8 mouse cellular contexts compared by ENCODE assay signal in the genomic region with DNA sequence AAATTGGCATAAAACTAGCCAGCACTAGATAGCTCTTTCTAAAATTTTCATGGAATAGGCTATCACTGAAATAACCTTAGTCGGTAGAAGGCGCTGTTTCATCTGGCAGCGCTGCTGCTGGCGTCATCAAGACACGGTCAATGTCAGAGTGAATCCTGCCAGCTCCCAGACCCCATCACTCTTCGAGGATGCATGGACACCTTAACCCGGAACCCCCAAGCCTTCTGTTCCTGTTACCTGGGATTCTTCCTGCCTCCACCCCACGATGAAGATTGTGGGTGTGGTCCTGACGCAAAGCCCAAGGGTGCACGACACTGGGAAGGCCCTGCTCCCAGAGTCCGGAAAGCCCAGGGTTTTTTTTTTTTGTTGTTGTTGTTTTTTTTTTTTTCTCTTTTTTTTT. TPM values are rescaled to one million over a fixed set of nuclear protein-coding genes. Genes with fewer than 3 reads are reported as not detected.
DNase-seq lines count a peak whose midpoint lies in the region; ATAC-seq and TF ChIP-seq lines count a peak whose summit lies in the region.

No protein-coding gene starts in this region.

- TF ChIP-seq CTCF in bone marrow macrophage, adult 2 months (IDR thresholded peaks at IDR 0.05; ENCODE audit: low read depth, low read length), result peak; percentile 65
- peak; percentile 74 for TF ChIP-seq CTCF in embryonic fibroblast, embryonic 13.5 days (IDR thresholded peaks at IDR 0.05; ENCODE audit: borderline replicate concordance, insufficient read depth, low read length)
- peak; percentile 86 for TF ChIP-seq CTCF in liver, adult 2 months (IDR thresholded peaks at IDR 0.05; ENCODE audit: low read depth, low read length)

- H3K4me3 ChIP-seq in bone marrow macrophage, adult 2 months (ENCODE audit: insufficient read depth, low read length), result peak overlapping the region; percentile 93
- H3K4me3 ChIP-seq in embryonic fibroblast, embryonic 13.5 days (ENCODE audit: insufficient read depth, low read length), result peak overlapping the region; percentile 81
- H3K4me3 ChIP-seq in heart, embryonic 11.5 days (ENCODE audit: low read depth, low read length), result peak overlapping the region; percentile 73
- peak overlapping the region; percentile 78 for H3K4me3 ChIP-seq in kidney, embryonic 16.5 days (ENCODE audit: low read length)
- H3K4me3 ChIP-seq in liver, adult 2 months (ENCODE audit: insufficient read depth, low read depth, low read length), result peak overlapping the region; percentile 58

- peak overlapping the region; percentile 47 for H3K27ac ChIP-seq in bone marrow macrophage, adult 2 months (ENCODE audit: insufficient read depth, low read depth, low read length)
- no peak overlapping the region for H3K27ac ChIP-seq in embryonic fibroblast, embryonic 13.5 days (ENCODE audit: insufficient read depth, low read length)
- peak overlapping the region; percentile 46; the same call in 1 of the 2 replicates for H3K27ac ChIP-seq in heart, embryonic 11.5 days (ENCODE audit: low read depth, low read length)
- H3K27ac ChIP-seq in kidney, embryonic 16.5 days (ENCODE audit: low read length), result 0 out of 2 replicates have a peak overlapping the region, but pooled peaks have one; percentile 61
- peak overlapping the region; percentile 72 for H3K27ac ChIP-seq in liver, adult 2 months (replicated peaks; ENCODE audit: insufficient read depth, low read depth, low read length)

- peaks cover 16% of the 10 kb centered on the region for H3K27me3 ChIP-seq in heart, embryonic 11.5 days (ENCODE audit: control insufficient read depth, insufficient read depth, low read length)
- H3K27me3 ChIP-seq in kidney, embryonic 16.5 days (ENCODE audit: insufficient read depth, low read length), result peaks cover 10% of the 10 kb centered on the region
- no peaks in the 10 kb centered on the region for H3K27me3 ChIP-seq in liver, adult 2 months (ENCODE audit: control insufficient read depth, insufficient read depth, low read length)
- no peaks in the 10 kb centered on the region for H3K27me3 ChIP-seq in splenic B cell, adult 2 months (ENCODE audit: control insufficient read depth, insufficient read depth, low read length, poor library complexity, severe bottlenecking)

- H3K4me2 ChIP-seq in heart, embryonic 11.5 days, result peak overlapping the region; percentile 100
- peak overlapping the region; percentile 94 for H3K4me2 ChIP-seq in kidney, embryonic 16.5 days (replicated peaks; ENCODE audit: low read depth, low read length)

- H3K79me2 ChIP-seq in liver, adult 2 months (ENCODE audit: control insufficient read depth, insufficient read depth, low read length), result peaks cover 13% of the 10 kb centered on the region; the same call in 1 of the 2 replicates

- H3K9me3 ChIP-seq in heart, embryonic 11.5 days (replicated peaks; ENCODE audit: control insufficient read depth, low read length), result no peaks in the 10 kb centered on the region
- H3K9me3 ChIP-seq in kidney, embryonic 16.5 days (ENCODE audit: low read length), result 0 out of 2 replicates have a peak, but pooled peaks cover 3% of the 10 kb centered on the region

- WGBS in heart, embryonic 11.5 days (ENCODE audit: insufficient replicate concordance), result 0% methylated on average over 11 of the region's 11 CpGs
- WGBS in kidney, embryonic 16.5 days, result under 1% methylated on average over 11 of the region's 11 CpGs
- WGBS in liver, adult 2 months, result 0% methylated on average over 11 of the region's 11 CpGs

- TF ChIP-seq POLR2A in bone marrow macrophage, adult 2 months (IDR thresholded peaks at IDR 0.05; ENCODE audit: borderline replicate concordance, low read depth, low read length), result no peak
- 0 out of 2 replicates have a peak, but pooled peaks have one; percentile 13 for TF ChIP-seq POLR2A in embryonic fibroblast, embryonic 13.5 days (IDR thresholded peaks at IDR 0.05; ENCODE audit: low read depth, low read length)
- no peak for TF ChIP-seq POLR2A in liver, adult 2 months (IDR thresholded peaks at IDR 0.05; ENCODE audit: extremely low read depth, insufficient read depth, low read length)

- peaks cover 7% of the 10 kb centered on the region for H3K4me1 ChIP-seq in bone marrow macrophage, adult 2 months (ENCODE audit: control insufficient read depth, insufficient read depth, low read length)
- H3K4me1 ChIP-seq in embryonic fibroblast, embryonic 13.5 days (ENCODE audit: control insufficient read depth, insufficient read depth, low read length), result peaks cover 2% of the 10 kb centered on the region
- peaks cover 6% of the 10 kb centered on the region for H3K4me1 ChIP-seq in heart, embryonic 11.5 days (ENCODE audit: control insufficient read depth, insufficient read depth, low read length)
- peaks cover 19% of the 10 kb centered on the region; the same call in 1 of the 2 replicates for H3K4me1 ChIP-seq in kidney, embryonic 16.5 days (ENCODE audit: insufficient read depth, low read length)
- H3K4me1 ChIP-seq in liver, adult 2 months (ENCODE audit: control insufficient read depth, insufficient read depth, low read length), result peaks cover 17% of the 10 kb centered on the region

- no peaks in the 10 kb centered on the region; the same call in 1 of the 2 replicates for H3K36me3 ChIP-seq in heart, embryonic 11.5 days (ENCODE audit: control insufficient read depth, insufficient read depth, low read length)
- no peaks in the 10 kb centered on the region for H3K36me3 ChIP-seq in kidney, embryonic 16.5 days (ENCODE audit: insufficient read depth, low read length)
- no peaks in the 10 kb centered on the region for H3K36me3 ChIP-seq in liver, adult 2 months (ENCODE audit: control insufficient read depth, insufficient read depth, low read length)
- no peaks in the 10 kb centered on the region for H3K36me3 ChIP-seq in splenic B cell, adult 2 months (ENCODE audit: control insufficient read depth, insufficient read depth, low read length, poor library complexity, severe bottlenecking)

- ATAC-seq in heart, embryonic 11.5 days (replicated peaks; ENCODE audit: insufficient number of reproducible peaks, low FRiP score, low TSS enrichment), result peak; percentile 21
- peak; percentile 43 for ATAC-seq in kidney, embryonic 16.5 days (ENCODE audit: low FRiP score, low TSS enrichment)
- ATAC-seq in monocyte, adult 5-6 weeks (replicated peaks; ENCODE audit: insufficient number of reproducible peaks, low FRiP score, low TSS enrichment, poor library complexity, severe bottlenecking), result peak; percentile 62

- DNase-seq in CD4-positive helper T cell, adult 2 months (ENCODE audit: low read depth, low spot score), result peak; percentile 88
- DNase-seq in liver, adult 2 months (ENCODE audit: extremely low read depth, low read depth, low spot score), result peak; percentile 77
- peak; percentile 88 for DNase-seq in splenic B cell, adult 2 months (ENCODE audit: low read depth, low spot score)

- H3K9ac ChIP-seq in heart, embryonic 11.5 days (ENCODE audit: low read depth, low read length), result 0 out of 2 replicates have a peak overlapping the region, but pooled peaks have one; percentile 39
- peak overlapping the region; percentile 50; the same call in 1 of the 2 replicates for H3K9ac ChIP-seq in kidney, embryonic 16.5 days (replicated peaks; ENCODE audit: low read length)
- H3K9ac ChIP-seq in liver, adult 2 months (ENCODE audit: low read depth, low read length), result peak overlapping the region; percentile 46; the same call in 1 of the 2 replicates

RNA-seq across cellular contexts. Expression of a gene that starts 0.8 kb away (rescaled TPM):
- 47.2 and 58.5 TPM in 2 replicates for polyA plus RNA-seq in bone marrow macrophage, adult 2 months (2012; ENCODE audit: insufficient read depth, insufficient read length, missing spikeins)
- polyA plus RNA-seq in embryonic fibroblast, embryonic 13.5 days (2011; ENCODE audit: insufficient read length, low read depth, missing spikeins), result 17.4 and 20.7 TPM in 2 replicates
- polyA plus RNA-seq in heart, embryonic 11.5 days (2014; fragmentation: Nextera tagmentation; extraction: Ambion mirVana), result 5.6 and 6.3 TPM in 2 replicates
- polyA plus RNA-seq in kidney, embryonic 16.5 days (2015; fragmentation: Nextera tagmentation; extraction: Ambion mirVana), result 30.1 and 35.0 TPM in 2 replicates
- total RNA-seq in liver, adult 2 months (2014; rRNA removed), result 12.1 and 33.2 TPM in 2 replicates
- 30.3 TPM in 2 replicates for polyA plus RNA-seq in liver, adult 2 months (2012; rRNA removed)
- total RNA-seq in monocyte, adult 5-6 weeks (2017), result 15.1 to 33.2 TPM (median 15.3 TPM) in 3 replicates

RNA-seq across cellular contexts. Expression of a gene that starts 27.9 kb away (rescaled TPM):
- 33.8 and 36.3 TPM in 2 replicates for polyA plus RNA-seq in bone marrow macrophage, adult 2 months (2012; ENCODE audit: insufficient read depth, insufficient read length, missing spikeins)
- polyA plus RNA-seq in embryonic fibroblast, embryonic 13.5 days (2011; ENCODE audit: insufficient read length, low read depth, missing spikeins), result 10.2 and 14.0 TPM in 2 replicates
- 0.25 and 0.36 TPM in 2 replicates for polyA plus RNA-seq in heart, embryonic 11.5 days (2014; fragmentation: Nextera tagmentation; extraction: Ambion mirVana)
- polyA plus RNA-seq in kidney, embryonic 16.5 days (2015; fragmentation: Nextera tagmentation; extraction: Ambion mirVana), result 7.6 and 8.6 TPM in 2 replicates
- total RNA-seq in liver, adult 2 months (2014; rRNA removed), result 0.92 and 1.8 TPM in 2 replicates
- polyA plus RNA-seq in liver, adult 2 months (2012; rRNA removed), result 0.55 and 0.72 TPM in 2 replicates
- 0.53 to 1.1 TPM (median 0.87 TPM) in 3 replicates for total RNA-seq in monocyte, adult 5-6 weeks (2017)
